Mouse (Mus musculus) heart, adult 2 months (tissue): ENCODE data around the gene Btbd9. TPM values are rescaled to one million over a fixed set of nuclear protein-coding genes. Genes with fewer than 3 reads are reported as not detected.
"Not testable (repeated sequence)": the region's sequence is repeated elsewhere in the genome, so short reads cannot be mapped to it uniquely, and the experiment has no call there.

Experiments
- DNase-seq, 2 experiments: peaks; one replicate each; pipeline ENCODE4 v3.0.0; 2021
- H3K27ac ChIP-seq: fragments of 200-600 bp; 2 replicates; pipeline ENCODE4 v1.8.1; 2022
- H3K27me3 ChIP-seq: fragments of 200-500 bp; 2 replicates; pipeline ENCODE4 v1.6.1; 2012; ENCODE audit warnings: mild to moderate bottlenecking, low read length, inconsistent platforms, mixed read lengths; ENCODE audit not compliant: control insufficient read depth, insufficient read depth
- H3K36me3 ChIP-seq: fragments of 200-500 bp; 2 replicates; pipeline ENCODE4 v1.6.1; 2012; ENCODE audit warnings: low read length, inconsistent platforms; ENCODE audit not compliant: control insufficient read depth, insufficient read depth
- H3K4me1 ChIP-seq: fragments of 200-500 bp; 2 replicates; pipeline ENCODE4 v1.6.1; 2011; ENCODE audit warnings: low read length; ENCODE audit not compliant: control insufficient read depth, insufficient read depth
- H3K4me3 ChIP-seq: fragments of 200-600 bp; 2 replicates; pipeline ENCODE4 v1.8.1; 2022
- H3K79me2 ChIP-seq: fragments of 200-500 bp; replicated peaks from 2 replicates; pipeline ENCODE4 v1.6.1; 2012; ENCODE audit warnings: mild to moderate bottlenecking, inconsistent platforms, low read length, moderate library complexity, mixed read lengths; ENCODE audit not compliant: control insufficient read depth, insufficient read depth
- H3K9ac ChIP-seq: fragments of 200-500 bp; 2 replicates; pipeline ENCODE4 v1.6.1; 2012; ENCODE audit warnings: low read depth, mild to moderate bottlenecking, control low read depth, inconsistent platforms, low read length, mixed read lengths
- CTCF ChIP-seq: fragments of 200-600 bp; IDR thresholded peaks from 2 replicates; pipeline ENCODE4 v1.8.1; 2022; ENCODE audit warnings: antibody characterized with exemption, mild to moderate bottlenecking, moderate library complexity
- EP300 ChIP-seq: fragments of 200-500 bp; IDR thresholded peaks from 2 replicates; pipeline ENCODE4 v1.6.1; 2011; ENCODE audit warnings: low read depth, low read length, control low read depth; ENCODE audit not compliant: insufficient read depth
- POLR2A ChIP-seq: fragments of 200-500 bp; IDR thresholded peaks from 2 replicates; pipeline ENCODE4 v1.6.1; 2011; ENCODE audit warnings: mild to moderate bottlenecking, low read depth, low read length, control low read depth; ENCODE audit not compliant: insufficient read depth
- WGBS: fragments of 180-500 bp; shearing (Covaris S2); methylation state at CpG from one replicate; pipeline ENCODE4 v1.1.7; 2018; 5-methylcytosine and 5-hydroxymethylcytosine counted together
- intact Hi-C: fragments of 180-260 bp; cut with DNase I; formaldehyde crosslinking; loops from one replicate; pipeline ENCODE4 v1.15.1; 2025
- polyA plus RNA-seq: library from polyadenylated mRNA; depleted of rRNA; stranded (reverse); fragments of >200 nt; gene quantifications from 2 replicates; pipeline ENCODE4 v1.2.3, GENCODE M21; 2012
- total RNA-seq, 2 experiments: library from RNA; stranded (reverse); gene quantifications; 2 replicates each; pipeline ENCODE4 v1.2.3; 2021

Gene Btbd9
- total and polyA plus RNA-seq, 3 experiments, result 8.1 to 22.0 (median 20.9) TPM

- Histone ChIP-seq H3K79me2 (no peaks in the 10 kb centered on the region; the same call in 1 of the 2 replicates), H3K4me3 (no peak overlapping the region), H3K9ac (no peak overlapping the region), H3K27ac (no peak overlapping the region), H3K4me1 (no peaks in the 10 kb centered on the region), H3K36me3 (no peaks in the 10 kb centered on the region), H3K27me3 (no peaks in the 10 kb centered on the region)
- TF ChIP-seq EP300 (no peak), POLR2A (no peak), CTCF (no peak)
- 88% methylated on average over 12 of the region's 12 CpGs for WGBS
- DNase-seq, result no peak
- intact Hi-C loops, result no loop called here
Measured at GRCm38 (mm10) chr17:30529632-30530541, 46.4 kb downstream of the Btbd9 start.

DNA sequence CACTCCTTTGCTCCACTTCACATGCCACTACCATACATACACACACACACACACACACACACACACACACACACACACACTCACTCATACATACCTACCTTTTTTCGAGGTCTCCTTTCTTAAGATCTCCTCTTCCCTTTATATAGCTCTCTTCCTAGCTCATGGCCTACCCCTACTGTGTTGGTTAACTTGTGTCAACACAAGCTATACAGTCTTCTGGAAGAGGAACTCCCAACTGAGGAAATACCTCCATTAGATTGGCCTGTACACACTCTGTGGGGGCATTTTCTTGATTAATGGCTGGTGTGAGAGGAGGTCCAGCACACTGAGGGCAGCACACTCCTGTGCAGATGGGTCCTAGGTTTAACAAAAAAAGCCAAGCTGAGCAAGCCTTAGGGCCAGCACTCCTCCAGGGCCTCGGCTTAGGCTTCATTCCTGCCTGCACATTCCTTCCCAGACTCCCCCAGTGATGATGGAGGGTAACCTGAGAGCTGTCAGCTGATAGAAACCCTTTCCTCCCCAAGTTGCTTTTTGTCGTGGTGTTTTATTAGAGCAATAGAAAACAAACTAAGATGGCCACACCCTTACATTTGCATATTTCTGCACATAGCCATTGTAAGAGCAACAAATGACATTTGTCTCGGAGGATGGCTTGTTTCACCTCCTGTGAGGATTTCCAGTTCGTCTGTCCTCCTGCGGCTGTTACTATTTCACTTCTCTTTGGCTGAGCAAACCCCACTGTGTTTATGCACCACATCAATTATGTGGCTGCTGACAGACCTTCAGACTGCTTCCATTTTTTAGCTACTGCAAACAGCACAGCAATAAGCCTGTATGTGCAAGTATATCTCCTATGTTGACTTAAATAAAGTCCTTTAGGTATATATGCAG is 50.6 kb downstream of the Btbd9 start:
- DNase-seq, result no peak
- 73% methylated on average over 6 of the region's 6 CpGs for WGBS
- Histone ChIP-seq H3K9ac (no peak overlapping the region), H3K27ac (no peak overlapping the region), H3K79me2 (no peaks in the 10 kb centered on the region), H3K4me3 (no peak overlapping the region), H3K36me3 (peaks cover 3% of the 10 kb centered on the region), H3K27me3 (no peaks in the 10 kb centered on the region), H3K4me1 (peaks cover 4% of the 10 kb centered on the region)
- TF ChIP-seq CTCF (no peak), POLR2A (no peak), EP300 (no peak)
- intact Hi-C loops, result no loop called here

DNA sequence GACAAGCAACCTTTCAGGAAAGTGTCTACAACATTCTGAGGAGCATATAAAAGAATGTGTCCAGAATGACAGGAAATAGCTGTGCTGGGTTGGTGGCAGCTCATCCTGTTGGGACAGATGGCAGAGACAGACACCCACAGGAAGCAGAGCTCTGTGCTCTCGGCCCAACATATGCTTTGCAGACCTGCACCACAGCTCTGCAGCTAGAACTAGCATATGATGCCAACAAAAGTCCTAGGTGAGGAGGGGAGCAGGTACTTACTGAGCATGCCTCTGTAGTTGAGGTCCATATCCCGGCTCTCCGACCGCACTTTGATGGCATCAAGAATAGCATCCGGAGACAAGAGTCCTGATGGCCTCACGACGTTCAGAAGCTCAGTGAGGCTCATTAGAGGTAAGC is 51.8 kb downstream of the Btbd9 start:
- Histone ChIP-seq H3K27ac (no peak overlapping the region), H3K9ac (no peak overlapping the region), H3K36me3 (peaks cover 3% of the 10 kb centered on the region), H3K27me3 (no peaks in the 10 kb centered on the region), H3K79me2 (no peaks in the 10 kb centered on the region), H3K4me1 (peaks cover 4% of the 10 kb centered on the region), H3K4me3 (no peak overlapping the region)
- intact Hi-C loops, result no loop called here
- DNase-seq, result no peak
- 57% methylated on average over 7 of the region's 7 CpGs for WGBS
- TF ChIP-seq EP300, result no peak

DNA sequence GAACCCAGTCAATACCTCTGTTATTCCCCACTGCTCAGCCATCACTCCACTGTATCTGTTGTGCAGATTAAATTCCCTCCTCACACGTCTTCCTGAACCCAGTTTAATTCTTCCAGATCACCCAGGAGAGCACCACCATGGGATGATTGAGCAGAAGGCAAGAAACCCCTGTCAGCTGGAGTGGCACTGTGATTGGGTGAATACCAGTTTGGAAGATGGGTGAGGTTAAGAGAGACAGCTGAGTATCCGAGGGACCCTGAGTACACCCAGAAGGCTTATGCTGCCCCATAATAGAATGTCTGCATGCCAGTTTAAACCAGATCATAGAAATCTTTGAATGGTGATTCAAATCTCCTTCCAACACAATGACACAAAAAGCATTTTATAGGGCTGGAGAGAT is 52.5 kb downstream of the Btbd9 start:
- DNase-seq, result no peak
- Histone ChIP-seq H3K79me2 (no peaks in the 10 kb centered on the region), H3K27ac (no peak overlapping the region), H3K4me3 (no peak overlapping the region), H3K9ac (no peak overlapping the region), H3K27me3 (no peaks in the 10 kb centered on the region), H3K36me3 (peaks cover 3% of the 10 kb centered on the region), H3K4me1 (peaks cover 4% of the 10 kb centered on the region)
- intact Hi-C loops, result no loop called here
- TF ChIP-seq CTCF (no peak), POLR2A (no peak), EP300 (no peak)
- 69% methylated on average over 2 of the region's 2 CpGs for WGBS

DNA sequence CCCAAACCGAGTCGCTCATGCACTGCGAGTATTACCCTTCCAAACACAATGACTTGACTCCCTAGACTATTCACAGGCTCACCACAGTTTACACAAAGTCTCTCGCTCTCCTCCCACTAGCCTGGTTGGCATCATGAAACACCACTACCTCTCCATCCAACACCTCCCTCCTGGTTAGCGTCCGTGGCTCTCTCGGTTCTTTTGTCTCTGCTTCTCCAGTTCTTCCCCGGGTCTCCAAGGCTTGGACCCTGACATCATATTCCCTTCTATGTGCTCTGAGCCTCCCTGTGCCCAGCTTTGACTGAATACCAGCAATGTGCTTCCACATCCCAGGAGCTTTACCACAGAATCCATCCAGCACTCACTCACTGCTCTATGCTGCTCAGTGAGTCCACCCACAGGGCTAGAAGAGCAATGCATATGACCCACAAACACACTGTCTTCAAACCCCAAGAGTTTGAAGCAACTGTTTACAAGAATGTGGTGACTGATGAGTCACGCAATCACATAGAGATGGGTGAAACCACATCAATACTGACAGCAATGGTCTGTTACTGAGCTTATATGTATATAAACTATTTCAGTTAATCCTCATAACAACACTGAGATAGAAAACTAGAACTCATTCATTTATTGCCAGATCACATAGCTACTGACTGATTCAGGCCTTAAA is 53.7 kb downstream of the Btbd9 start:
- no peak for DNase-seq
- peaks cover 4% of the 10 kb centered on the region for H3K4me1 ChIP-seq
- no peak for TF ChIP-seq EP300
- no peak for TF ChIP-seq POLR2A
- no peak for TF ChIP-seq CTCF
- H3K36me3 ChIP-seq, result peaks cover 3% of the 10 kb centered on the region
- H3K4me3 ChIP-seq, result no peak overlapping the region
- intact Hi-C loops, result no loop called here
- WGBS, result 88% methylated on average over 9 of the region's 9 CpGs
- no peak overlapping the region for H3K9ac ChIP-seq
- no peaks in the 10 kb centered on the region for H3K27me3 ChIP-seq
- H3K79me2 ChIP-seq, result no peaks in the 10 kb centered on the region
- H3K27ac ChIP-seq, result no peak overlapping the region

GRCm38 (mm10) chr17:30519172-30519512 is 57.1 kb downstream of the Btbd9 start:
- intact Hi-C loops, result not testable (repeated sequence)

More at GRCm38 (mm10) chr17:30519172-30519512, 57.1 kb downstream of the Btbd9 start:
- DNase-seq, H3K36me3 ChIP-seq, H3K9ac ChIP-seq, H3K4me1 ChIP-seq, H3K27me3 ChIP-seq, H3K27ac ChIP-seq, H3K79me2 ChIP-seq, H3K4me3 ChIP-seq: not testable (repeated sequence)
- WGBS, result 86% methylated on average over 2 of the region's 2 CpGs
